Mouse (Mus musculus) layer of hippocampus, adult 6 months (tissue): Measurements from ENCODE around the gene Gm21425. TPM values are rescaled to one million over a fixed set of nuclear protein-coding genes. Genes with fewer than 3 reads are reported as not detected.

ENCODE experiments used
- long read RNA-seq, 2 experiments: library from polyadenylated mRNA; unstranded; transcript quantifications; one replicate each; pipeline ENCODE4 v2.0.0; 2019 to 2020
- polyA plus RNA-seq: library from polyadenylated mRNA; unstranded; fragments of <200 nt; fragmentation: Nextera tagmentation; gene quantifications from 2 replicates; pipeline ENCODE4 v1.2.3, GENCODE M21; 2021

Gene Gm21425
- not detected in 2 replicates for polyA plus RNA-seq
- long read RNA-seq, experiment 1 = 0 reads
- long read RNA-seq, experiment 2 = 0 reads

GRCm38 (mm10) chrY:13161668-13162067, at the start of gene Gm21425:
Gm21425 (plus strand) TSS chrY:13161968.

GRCm38 (mm10) chrY:13133392-13133791, 28.4 kb upstream of the Gm21425 start, which contains the start of gene Gm21891:
Gm21891 (minus strand) TSS chrY:13133492.

Other genes starting within 250 kb of the Gm21425 start
- not detected in 2 replicates for gene Gm20807, start 119.1 kb upstream of the Gm21425 start, polyA plus RNA-seq
- not detected in 2 replicates for gene Gm21891, start 28.5 kb upstream of the Gm21425 start, polyA plus RNA-seq
- not detected in 2 replicates for gene Gm21828, start 62.0 kb downstream of the Gm21425 start, polyA plus RNA-seq
- not detected in 2 replicates for gene Gm21440, start 90.4 kb downstream of the Gm21425 start, polyA plus RNA-seq
- gene Gm21454, start 90.5 kb downstream of the Gm21425 start, polyA plus RNA-seq = not detected in 2 replicates
- not detected in 2 replicates for gene Gm21725, start 187.1 kb downstream of the Gm21425 start, polyA plus RNA-seq